Mouse (Mus musculus) ovary, adult 18-20 months (tissue): ENCODE results near the gene Polr2f.

Source experiments
- DNase-seq: peaks from one replicate; pipeline ENCODE4 v3.0.0; 2022; ENCODE audit warnings: low spot score, mixed read lengths

Gene Polr2f

DNA sequence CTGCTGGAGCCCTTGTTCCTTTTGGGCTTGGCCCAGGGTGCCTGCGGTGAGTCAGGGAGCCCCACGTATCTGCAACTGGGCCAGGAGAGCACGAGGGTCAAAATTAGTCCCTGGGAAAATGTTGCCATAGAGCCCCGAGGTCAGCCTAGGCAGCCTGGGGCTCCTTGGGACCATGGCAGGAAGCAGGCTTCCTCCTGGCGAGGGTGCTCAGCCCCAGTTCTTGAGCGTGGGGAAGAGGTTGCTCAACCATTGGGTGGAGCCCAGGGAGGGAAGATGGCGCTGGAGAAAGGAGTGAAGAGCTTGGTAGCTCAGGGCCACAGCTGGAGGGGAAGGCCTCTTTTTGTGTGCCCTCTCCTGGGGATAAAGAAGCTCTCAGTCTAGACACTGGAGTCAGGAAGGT, 21.5 kb downstream of the Polr2f start:
- no peak for DNase-seq

GRCm38 (mm10) chr15:79162822-79163221, 22.0 kb downstream of the Polr2f start:
- DNase-seq: no peak

DNA sequence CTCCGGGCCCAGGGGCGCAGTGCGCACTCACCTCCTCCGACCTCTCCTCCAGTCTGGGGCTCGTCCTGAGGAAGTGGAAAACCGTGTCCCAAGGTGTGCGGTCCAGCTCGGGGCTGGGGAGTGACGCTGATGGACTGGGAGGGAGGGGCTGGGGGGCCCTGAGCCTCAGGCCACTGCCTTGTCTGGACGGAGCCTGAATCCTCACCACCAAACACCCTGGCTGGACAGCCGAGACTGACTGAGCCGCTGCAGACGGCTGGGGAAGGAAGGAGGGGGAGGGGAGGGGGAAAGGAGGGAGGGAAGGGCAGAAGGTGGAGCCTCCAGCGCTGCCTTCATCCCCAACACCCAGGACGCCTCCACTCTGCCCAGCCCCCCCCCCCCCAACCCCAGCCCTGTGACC, 23.4 kb downstream of the Polr2f start:
- no peak for DNase-seq

DNA sequence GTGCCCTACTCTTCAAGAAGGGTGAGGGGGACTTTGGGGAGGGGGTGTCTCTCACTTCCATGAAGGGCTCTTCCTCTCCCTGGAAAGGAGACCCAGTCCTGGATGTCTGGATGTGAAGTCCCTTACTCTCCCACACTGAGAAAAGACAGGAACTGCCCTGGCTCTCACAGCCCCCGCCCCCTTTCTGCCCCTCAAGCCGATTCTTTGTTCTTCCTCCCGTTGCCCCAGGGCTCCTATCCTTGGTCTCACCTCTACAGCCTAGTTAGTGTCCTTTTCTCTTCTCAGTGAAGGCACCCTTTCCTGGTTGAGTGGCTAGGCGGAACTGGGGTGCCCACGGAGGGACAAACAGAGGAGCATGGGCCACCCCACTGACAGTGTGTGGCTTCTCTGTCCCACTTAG, 24.3 kb downstream of the Polr2f start, which contains the start of gene Sox10:
Gene Sox10, minus strand, starts transcription at position 101 of the 400 bp plus-strand sequence.
- no peak for DNase-seq

GRCm38 (mm10) chr15:79166712-79167111, 25.9 kb downstream of the Polr2f start:
- no peak for DNase-seq

GRCm38 (mm10) chr15:79176905-79177304, 36.1 kb downstream of the Polr2f start:
- DNase-seq: no peak

- DNase-seq: no peak
These were observed 44.4 kb downstream of the Polr2f start for GRCm38 (mm10) chr15:79185213-79185612.

DNA sequence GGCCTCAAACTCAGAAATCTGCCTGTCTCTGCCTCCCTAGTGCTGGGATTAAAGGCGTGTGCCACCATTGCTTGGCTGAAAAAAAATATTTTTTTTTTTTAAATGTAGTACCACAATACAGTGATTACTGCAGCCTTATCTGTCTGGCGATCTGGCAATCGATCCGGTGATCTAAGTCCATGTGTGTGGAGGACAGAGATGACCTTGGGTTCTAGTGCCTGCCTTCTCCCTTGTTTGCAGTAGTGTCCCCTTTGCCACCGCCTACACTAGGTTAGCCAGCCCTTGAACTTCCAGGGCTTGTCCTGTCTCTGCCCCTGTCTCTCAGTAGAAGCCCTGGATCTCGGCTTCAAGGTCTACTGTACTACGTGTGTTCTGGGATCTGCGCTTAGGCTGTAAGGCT, 47.0 kb downstream of the Polr2f start:
- no peak for DNase-seq

DNA sequence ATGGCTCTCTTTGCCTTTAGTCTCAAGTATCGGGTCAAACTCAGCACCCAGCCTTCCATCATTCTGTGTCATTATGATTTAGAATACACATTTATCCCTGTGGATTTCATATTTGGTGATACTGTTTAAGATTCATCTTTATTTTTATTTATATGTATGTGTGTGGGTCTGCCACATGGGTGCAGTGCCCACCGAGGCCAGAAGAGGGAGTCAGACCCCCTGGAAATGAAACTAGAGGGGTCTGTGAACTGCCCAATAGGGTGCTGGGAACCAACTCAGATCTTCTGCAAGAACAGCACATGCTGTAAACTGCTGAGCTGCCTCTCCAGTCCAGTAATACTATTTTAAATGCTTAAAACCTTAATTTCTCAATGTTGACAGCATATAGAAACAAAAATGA, 50.6 kb downstream of the Polr2f start:
- no peak for DNase-seq

GRCm38 (mm10) chr15:79192450-79192849, 51.6 kb downstream of the Polr2f start:
- no peak for DNase-seq

GRCm38 (mm10) chr15:79192885-79193845, 52.4 kb downstream of the Polr2f start:
- no peak for DNase-seq

DNA sequence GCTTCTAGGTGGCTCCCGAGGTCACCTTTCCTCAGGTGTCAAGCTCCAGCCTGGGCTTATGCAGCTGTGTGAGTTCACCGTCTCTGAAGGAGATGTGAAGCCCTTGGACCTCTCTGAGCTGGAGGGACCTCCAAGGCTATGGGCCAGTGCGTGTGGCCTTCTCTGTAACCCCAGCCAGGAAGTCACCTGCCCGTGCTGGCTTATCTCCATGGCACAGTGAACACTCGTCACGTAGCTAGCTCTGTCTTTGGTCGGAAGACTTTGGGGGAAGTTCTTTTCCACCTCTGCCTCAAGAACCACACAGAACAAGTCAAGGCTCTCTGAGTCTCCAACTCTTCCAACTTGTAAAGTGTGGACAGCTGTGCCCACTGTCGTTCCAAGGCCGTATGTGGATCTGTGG, 53.2 kb downstream of the Polr2f start:
- no peak for DNase-seq

DNA sequence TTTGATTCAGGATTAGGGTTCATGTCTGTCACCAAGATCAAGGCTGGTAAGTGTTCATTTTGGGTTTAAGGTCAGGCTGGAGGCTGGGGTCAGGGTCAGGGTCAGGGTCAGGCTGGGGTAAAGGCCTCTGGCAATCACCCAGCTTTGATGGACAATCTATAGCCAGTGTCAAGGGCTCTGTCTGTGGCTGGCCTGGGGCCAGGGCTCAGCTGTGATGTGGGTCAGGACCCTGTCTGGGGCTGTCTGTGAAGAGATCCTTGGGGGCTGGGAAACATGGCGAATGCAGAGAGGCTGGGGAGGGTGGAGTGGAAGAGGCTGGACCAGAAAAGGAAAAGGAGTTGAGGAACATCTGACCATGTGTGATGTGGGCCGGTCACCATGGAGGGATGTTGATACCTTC, 54.1 kb downstream of the Polr2f start:
- no peak for DNase-seq

DNA sequence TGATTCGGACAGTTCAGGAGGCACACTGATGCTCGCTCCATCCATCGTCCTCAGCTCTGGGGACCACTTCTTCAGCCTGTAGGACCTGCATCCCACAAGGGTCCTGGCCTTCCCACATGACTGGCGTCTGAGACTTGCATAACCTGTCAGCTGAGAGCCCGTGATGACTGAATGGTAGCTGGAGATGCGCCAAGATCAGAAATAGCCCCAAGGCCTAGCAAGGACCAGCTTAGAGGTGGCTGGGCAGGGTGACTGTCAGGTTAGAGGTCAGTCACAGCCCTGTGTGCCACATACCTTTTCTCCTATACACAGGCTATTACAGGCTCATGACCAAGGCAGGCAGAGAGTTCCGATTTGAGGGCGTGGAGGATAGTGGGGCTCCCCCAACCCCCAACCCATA, 54.7 kb downstream of the Polr2f start:
- DNase-seq: no peak

- DNase-seq: no peak
These were observed 58.7 kb downstream of the Polr2f start for GRCm38 (mm10) chr15:79199390-79199976.
